Mouse (Mus musculus): ENCODE measurements around the gene Oard1.

Oard1 gene

DNA sequence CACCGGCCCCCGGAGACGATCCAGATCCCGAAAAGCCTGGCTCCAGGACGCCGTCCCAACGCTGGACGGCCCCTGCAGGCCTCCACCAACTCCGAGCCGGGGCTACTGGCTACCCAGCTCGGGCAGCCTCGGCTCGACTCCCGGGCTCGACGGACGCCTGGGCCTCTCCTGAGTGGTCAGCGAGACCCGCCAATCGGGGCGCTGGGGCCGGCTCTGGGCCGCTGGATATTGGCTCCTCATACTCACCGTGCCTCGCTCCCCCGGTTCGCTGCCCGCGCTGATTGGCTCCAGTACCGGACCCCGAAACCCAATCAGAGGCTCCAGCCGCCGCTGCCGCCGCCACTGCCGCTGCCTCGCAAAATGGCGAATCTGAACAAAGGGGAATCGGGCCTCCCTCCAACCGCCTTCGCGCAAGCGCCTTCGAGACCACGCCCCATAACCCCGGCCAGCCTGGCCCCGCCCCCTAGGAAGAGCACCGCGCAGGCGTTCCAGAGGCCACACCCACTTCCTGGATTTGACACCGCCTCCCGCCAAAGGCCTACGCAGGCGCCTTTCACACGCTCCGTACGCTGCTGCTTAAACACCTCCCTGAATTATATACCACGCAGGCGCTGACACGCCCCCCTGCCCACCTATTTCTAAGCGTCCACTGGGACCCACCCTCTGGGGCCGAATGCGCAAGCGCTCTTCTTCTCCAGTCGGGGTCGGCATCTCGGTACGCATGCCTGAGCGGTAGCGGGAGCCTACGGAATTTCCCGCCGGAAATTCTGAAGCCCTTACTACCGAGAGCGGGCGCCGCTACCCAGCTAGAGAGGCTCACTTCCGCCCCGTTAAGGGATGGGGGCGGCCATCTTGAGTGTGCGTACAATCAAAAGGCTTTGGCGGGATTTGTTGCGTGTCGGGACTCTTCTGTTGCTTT lies at the start of gene Oard1, which contains the start of gene Nfya:
Oard1 (plus strand) TSS at position 635 of the 919 bp plus-strand sequence.
Nfya (minus strand) TSS at position 527 of the 919 bp plus-strand sequence.
- peak; percentile 99 for DNase-seq (ENCODE audit: low spot score)

DNA sequence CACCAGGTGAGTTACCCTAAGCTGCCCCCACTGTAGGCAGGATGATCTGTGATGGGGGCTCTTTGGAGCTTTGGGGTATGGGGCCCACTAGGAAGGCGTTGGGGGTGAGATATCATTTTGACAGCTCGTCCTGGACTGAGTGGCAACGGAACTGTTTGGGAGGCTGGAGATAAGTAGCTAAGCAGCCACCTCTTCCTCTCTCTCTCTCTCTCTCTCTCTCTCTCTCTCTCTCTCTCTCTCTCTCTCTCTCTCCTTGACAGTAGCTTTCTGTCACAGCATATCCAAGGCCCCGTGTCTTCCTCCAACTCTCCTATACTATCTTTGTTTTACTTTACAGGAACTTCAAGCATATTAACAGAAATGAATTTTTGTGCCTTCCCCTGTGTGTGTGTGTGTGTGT lies 49.4 kb upstream of the Oard1 start:
- no peak for DNase-seq (ENCODE audit: low spot score)

GRCm38 (mm10) chr17:48362346-48362745 lies 47.5 kb upstream of the Oard1 start:
- no peak for DNase-seq (ENCODE audit: low spot score)

DNA sequence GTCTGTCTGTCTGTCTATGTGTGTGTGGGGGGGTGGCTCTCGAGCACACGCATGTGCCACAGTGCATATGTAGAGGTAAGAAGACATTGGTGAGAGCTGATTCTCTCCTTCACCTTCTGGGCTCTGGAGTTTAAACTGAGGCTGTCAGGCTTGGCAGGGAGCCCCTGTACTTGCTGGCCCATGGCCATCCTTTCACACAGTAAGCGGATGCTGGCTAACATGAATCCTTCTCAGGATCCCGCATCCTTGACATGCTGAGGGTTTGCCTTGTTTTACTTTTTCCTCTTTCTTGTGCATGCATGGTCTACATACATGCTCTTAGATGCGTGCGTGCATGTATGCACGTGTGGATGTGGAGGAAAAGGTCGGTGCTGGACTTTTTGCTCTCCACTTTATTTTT lies 46.8 kb upstream of the Oard1 start:
- no peak for DNase-seq (ENCODE audit: low spot score)

- DNase-seq (ENCODE audit: low spot score), result no peak
Measured at GRCm38 (mm10) chr17:48363421-48363965, 46.3 kb upstream of the Oard1 start.

GRCm38 (mm10) chr17:48365511-48366155 lies 44.2 kb upstream of the Oard1 start:
- DNase-seq (ENCODE audit: low spot score), result no peak

DNA sequence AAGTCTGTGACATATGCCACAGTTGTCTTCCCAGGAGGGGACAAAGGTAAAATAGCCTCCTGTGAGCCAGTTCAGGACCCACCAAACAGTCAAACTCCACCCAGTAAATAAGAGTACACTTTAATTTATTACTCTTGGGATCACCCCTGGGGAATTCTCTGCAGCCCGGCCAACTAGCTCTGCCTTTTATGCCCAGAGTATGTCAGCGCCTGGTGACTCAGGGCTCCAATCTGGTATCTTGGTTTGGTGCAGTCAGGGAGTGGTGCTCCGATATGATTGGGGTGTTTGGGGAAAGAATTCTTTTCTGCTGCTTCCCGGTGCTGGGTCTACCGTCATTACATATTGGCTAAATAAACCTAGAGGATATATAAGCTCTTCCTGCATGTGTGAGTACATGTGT lies 43.0 kb upstream of the Oard1 start:
- DNase-seq (ENCODE audit: low spot score), result no peak

DNA sequence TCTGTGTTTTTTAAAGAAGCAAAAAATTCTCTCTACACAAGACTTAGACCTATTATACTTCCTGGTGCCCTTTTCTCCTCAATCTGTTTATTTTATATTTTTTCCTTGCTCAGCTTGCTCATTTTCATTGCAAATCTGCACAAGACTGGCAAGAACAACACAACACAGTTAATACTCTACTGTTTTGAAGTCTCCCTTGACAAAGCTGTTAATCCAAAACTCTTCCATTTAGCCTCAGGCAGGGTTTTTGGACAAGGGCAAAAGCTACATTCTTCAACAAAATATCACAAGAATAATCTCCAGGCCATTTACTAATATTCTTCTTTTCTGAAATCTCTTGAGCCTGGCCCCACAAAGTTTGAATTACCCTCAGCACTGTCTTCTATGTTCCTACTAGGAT lies 38.2 kb upstream of the Oard1 start:
- no peak for DNase-seq (ENCODE audit: low spot score)

DNA sequence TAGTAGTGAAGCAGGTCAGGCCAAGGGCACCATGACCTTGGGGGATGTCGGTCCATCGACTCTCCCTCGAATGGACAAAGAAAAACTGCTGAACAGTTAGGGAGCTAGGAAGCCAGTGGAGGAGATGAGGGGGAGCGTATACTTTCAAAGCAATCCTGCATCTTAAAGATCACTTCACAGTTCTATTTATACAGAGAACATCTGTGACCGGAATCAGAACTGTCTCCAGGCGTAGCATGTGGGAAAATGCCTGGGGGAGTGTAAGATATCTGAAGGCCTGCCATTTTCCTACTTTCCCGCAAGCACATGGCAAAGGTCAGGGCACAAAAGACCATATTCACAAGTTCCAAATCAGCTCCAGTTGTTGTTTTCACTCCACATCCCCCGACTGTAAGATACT lies 36.8 kb upstream of the Oard1 start:
- DNase-seq (ENCODE audit: low spot score), result no peak

GRCm38 (mm10) chr17:48376102-48376501 lies 33.7 kb upstream of the Oard1 start:
- DNase-seq (ENCODE audit: low spot score), result no peak

DNA sequence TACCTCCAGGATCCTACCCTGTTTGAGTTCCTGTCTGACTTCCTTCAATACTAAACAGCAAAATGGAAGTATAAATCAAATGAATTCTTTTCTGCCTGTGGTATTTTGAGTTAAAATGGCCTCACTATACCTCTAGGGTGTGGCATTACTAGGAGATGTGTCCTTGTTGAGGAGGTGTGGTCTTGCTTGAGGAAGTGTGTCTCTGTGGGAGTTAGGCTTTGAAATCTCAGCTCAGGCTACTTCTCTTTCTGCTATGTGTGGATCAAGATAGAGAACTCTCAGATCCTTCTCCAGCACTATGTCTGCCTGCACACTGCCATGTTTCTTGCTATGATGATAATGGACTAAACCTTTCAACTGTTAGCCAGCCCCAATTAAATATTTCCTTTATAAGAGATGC lies 30.8 kb upstream of the Oard1 start:
- DNase-seq (ENCODE audit: low spot score), result no peak

DNA sequence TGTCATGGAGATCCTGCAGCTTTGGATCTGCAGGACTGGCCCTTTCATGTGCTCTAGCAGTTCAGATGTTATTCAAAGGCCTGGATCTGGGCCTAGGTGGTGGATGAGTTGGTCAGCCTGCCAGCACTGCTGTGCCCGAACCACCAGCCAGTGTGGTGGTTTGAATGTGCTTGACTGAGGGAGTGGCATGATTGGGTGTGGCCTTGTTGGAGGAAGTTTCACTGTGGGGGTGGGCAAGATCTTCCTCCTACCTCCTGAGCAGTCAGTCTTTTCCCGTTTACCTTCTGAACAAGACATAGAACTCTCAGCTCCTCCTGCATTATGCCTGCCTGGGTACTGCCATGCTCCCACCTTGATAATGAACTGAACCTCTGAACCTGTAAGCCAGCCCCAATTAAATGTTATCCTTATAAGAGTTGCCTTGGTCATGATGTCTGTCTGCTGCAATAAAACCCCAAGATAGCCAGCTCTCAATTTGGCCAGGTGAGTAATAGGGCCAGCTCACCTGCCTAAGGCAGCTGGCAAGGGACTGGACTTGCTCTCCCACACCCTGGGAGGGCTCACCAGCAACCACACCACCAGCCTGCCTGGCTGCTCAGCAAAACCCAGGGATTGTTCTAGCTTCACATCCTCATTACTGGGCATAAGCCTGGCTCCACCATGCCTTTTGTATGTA lies 23.9 kb upstream of the Oard1 start:
- no peak for DNase-seq (ENCODE audit: low spot score)

GRCm38 (mm10) chr17:48388666-48389065 lies 21.1 kb upstream of the Oard1 start:
- no peak for DNase-seq (ENCODE audit: low spot score)

DNA sequence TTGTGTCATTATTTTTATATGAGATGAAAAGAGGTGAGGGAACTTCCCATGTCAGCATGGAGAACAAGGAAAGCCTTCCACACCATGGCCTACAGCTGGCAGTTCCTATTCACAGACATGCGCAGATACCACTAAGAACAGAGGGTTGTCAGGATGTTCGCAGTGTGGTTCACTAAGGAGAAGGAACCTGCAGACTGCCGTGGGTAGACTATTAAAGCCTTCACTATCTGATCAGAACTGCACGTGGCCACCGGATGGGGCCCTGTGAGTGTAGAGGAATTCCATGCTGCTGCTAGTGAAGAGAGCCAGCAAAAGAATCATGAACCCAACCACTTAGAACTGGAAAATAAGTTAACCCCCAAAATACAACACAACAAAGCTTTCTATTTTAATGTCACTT lies 20.4 kb upstream of the Oard1 start:
- DNase-seq (ENCODE audit: low spot score), result no peak

GRCm38 (mm10) chr17:48391446-48391845 lies 18.4 kb upstream of the Oard1 start:
- no peak for DNase-seq (ENCODE audit: low spot score)

GRCm38 (mm10) chr17:48392616-48393015 lies 17.2 kb upstream of the Oard1 start:
- no peak for DNase-seq (ENCODE audit: low spot score)

DNA sequence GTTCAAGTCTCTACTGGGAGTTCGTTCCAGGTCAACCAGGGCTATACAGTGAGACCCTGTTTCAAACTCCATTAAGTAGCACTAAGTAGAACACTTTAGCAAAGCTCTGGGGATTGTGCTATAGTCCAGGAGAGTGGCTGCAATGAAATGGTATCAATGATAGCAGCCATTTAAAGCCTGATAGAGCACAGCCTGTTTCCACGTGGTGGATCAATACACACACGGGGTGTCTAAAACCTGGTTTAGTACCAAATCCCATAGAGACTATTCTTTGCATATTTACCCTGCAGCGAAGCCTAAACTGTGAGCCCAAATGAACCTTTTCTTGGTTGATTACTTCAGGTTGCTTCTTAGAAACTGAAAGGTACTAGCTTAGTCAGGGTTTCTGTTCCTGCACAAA lies 8.1 kb upstream of the Oard1 start:
- no peak for DNase-seq (ENCODE audit: low spot score)

DNA sequence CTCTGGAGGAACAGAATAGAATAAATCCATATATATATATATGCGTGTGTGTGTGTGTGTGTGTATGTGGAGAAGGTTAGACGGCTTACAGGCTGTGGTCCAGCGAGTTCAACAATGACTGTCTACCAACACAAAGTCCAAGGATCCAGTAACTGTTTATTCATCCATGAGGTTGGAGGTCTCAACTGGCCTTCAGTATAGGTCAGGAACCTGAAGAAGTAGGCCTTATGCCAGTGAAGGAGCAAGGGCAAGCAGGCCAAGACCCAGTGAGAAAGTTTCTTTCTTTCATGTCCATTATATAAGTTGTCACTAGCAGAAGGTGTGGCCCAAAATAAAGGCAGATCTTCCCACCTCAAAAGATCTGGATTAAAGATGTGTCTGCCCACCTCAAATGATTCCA lies 7.1 kb upstream of the Oard1 start:
- DNase-seq (ENCODE audit: low spot score), result no peak

DNA sequence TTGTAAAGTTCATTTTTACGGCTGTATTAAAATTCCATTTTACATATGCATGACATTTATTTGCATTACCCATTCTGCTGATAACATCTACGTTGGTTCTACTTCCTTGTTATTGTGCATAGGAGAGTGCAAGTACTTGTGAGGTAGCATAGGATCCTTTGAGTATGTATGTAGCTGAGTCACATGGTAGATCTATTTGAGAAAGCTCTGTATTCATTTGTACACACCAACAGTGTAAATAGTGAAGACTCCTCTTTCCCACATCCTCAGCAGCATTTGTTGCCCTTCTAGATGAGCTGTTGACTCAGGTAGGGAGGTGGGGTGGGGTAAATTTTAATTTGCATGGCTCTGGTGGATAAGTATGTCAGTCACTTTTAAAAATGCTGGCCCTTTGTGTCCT lies 6.0 kb upstream of the Oard1 start:
- DNase-seq (ENCODE audit: low spot score), result no peak

GRCm38 (mm10) chr17:48404706-48405105 lies 5.1 kb upstream of the Oard1 start:
- DNase-seq (ENCODE audit: low spot score), result no peak

DNA sequence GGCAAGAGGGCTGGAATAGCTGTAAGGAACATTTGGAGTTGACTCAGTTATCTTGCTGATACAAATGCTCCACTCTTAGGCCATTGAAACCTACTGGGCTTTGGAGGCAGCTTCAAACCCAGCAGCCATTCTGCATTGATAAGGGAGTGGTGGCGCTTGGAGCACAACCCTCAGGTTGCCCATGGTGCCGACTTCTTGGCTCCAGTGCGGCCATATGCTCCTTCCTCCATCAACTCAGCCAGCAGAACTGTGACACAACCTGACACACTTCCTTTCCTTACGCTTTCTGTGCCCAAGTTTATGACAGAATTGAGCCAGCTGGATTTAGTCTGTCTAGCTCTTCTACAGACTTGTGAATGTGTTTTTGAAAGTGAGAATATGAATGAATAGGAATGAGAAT lies 2.7 kb upstream of the Oard1 start:
- DNase-seq (ENCODE audit: low spot score), result no peak

DNA sequence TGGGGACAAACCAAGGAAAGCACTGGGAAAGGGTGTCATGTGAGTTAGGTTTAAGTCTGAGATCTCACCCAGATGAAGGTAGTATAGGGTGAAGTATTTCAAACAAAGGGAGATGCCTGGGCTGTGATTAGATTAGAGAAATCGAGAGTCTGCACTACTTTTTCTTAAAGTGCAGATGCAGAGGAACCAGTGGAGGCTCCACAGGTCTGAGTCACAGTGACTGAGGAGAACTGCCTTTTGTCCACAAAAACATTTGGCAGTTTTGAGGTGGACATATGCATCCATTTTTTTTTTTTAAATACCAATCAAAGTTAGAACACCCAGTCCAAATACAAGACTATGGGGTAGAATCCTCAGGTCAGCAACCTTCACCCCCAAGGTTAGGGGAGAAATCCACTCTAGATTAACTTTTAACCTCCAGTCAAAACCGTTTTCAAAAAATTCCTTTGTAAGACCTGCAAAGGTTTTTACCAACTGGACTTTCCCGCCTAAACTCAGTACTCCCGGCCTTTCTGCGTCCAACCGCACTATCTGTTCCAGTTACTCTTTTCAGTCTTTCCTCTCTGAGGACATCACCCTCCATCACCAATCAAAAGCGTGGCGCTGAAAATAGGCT lies 1.8 kb upstream of the Oard1 start:
- no peak for DNase-seq (ENCODE audit: low spot score)

All from embryo, embryonic 10 days (tissue).